Mouse (Mus musculus) T-helper 1 cell (primary cell): ENCODE results near the gene Vmn2r120.
"Not testable (repeated sequence)": the region's sequence is repeated elsewhere in the genome, so short reads cannot be mapped to it uniquely, and the experiment has no call there.

Experiments used
- in situ Hi-C: fragments of 300-600 bp; cut with MboI, MseI; formaldehyde crosslinking; loops from one replicate; pipeline ENCODE4 v1.15.1; 2025; ENCODE audit warnings: high pct_unique_total_duplicates

Gene Vmn2r120

DNA sequence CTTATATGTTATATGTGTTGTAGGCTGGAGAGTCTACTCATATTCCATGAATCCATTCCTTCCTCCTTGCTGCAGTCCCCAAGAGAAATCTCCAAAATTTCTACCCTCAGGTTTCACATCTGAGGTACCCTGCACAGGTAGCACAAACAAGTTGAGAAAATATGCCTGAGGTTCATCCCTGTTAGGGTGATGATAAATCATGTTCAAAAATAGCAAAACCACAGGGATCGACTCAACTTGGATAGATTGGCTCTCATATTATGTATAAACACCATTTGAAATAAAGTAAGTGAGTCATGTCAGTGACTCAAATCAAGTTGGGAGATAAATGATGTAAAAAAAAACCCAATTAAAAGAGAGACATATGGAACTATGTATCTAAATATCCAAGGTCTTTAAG, at the start of gene Vmn2r120:
Gene Vmn2r120, minus strand, starts transcription at position 101 of the 400 bp plus-strand sequence.
- in situ Hi-C loops = loop anchor here (10.0 kb wide), 1 partner anchor 1189 kb away; no protein-coding TSS in a partner anchor

DNA sequence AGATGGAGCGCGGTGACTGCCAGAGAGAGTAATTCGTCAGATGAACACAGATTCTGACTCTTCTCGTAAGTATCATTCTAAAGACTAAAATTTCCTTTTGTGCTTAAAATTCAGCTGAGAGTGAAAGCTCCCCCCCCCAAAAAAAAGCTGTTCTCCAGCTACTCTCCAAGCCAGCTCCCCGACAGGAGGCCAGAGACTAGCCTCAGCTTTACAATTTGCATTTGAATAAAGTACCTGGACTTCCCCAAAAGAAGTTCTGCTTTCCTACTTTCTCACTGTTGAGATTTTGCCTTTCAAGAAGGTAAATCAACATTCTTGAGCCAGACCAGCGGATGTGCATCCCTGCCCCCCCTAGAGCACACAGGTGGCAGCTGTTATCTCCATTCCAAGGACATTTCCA, 42.0 kb upstream of the Vmn2r120 start:
- in situ Hi-C loops = not testable (repeated sequence)

DNA sequence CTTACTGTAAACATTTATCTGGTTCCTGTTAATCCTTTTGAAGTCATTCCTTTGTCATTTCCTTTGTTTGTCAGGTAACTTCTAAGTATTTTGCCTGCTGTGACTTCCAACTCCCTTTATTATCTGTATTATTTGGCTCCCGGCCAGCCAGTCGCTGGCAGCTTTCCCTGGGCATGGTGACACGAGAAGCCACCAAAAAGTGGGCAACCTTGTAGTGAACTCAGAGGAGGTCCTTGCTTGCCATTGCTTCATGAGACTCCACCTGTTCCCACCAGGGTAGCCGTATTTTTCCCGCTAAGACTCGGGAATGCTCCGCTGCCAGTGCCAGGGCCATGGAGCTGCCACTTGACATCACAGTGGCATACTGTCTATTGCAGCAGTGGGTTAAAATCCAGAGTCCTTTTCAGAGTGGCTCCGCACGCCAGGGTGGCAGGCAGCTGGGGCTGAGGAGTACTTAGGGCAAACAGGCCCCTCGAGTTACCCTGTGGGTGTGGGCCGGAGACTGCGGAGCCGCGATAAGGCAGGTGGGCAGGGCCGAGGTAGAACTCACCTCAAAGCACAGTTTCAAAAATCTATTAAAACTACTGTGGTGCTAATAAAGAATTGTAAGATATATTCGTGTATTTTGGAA, 28.9 kb upstream of the Vmn2r120 start:
- in situ Hi-C loops = no loop called here
